Mouse (Mus musculus): ENCODE measurements at regions not wholly inside any gene's neighbourhood (a gene's known extent, or its start where the extent isn't known, plus 50 kb on each side); places are given as distances from the start of the nearest gene placed in this dataset.
A peak's percentile ranks its signal among the peaks of the same experiment; 100 is the strongest.

- ATAC-seq (ENCODE audit: insufficient read depth, low read depth) (no peak), DNase-seq (ENCODE audit: low spot score) (no peak)
- TF ChIP-seq EP300 (IDR thresholded peaks at IDR 0.05; ENCODE audit: low read depth): no peak
- no peak for TF ChIP-seq CTCF (IDR thresholded peaks at IDR 0.05; ENCODE audit: low read depth)
- Histone ChIP-seq H3K4me2 (ENCODE audit: low read depth, low read length) (no peak overlapping the region), H3K4me1 (ENCODE audit: control insufficient read depth, insufficient read depth) (no peaks in the 10 kb centered on the region), H3K4me3 (ENCODE audit: low read depth, low read length) (no peak overlapping the region), H3K27ac (ENCODE audit: low read depth) (no peak overlapping the region), H3K27me3 (ENCODE audit: control insufficient read depth, insufficient read depth, low read length) (no peaks in the 10 kb centered on the region), H3K9ac (replicated peaks; ENCODE audit: low read depth, low read length) (no peak overlapping the region), H3K9me3 (replicated peaks; ENCODE audit: control insufficient read depth, low read length) (no peaks in the 10 kb centered on the region), H3K36me3 (replicated peaks; ENCODE audit: control insufficient read depth, insufficient read depth, low read length) (no peaks in the 10 kb centered on the region)
- WGBS: 34% methylated on average over 3 of the region's 3 CpGs
Measured at GRCm38 (mm10) chr14:64530541-64530940, 426.5 kb downstream of the Prss52 start.

- Histone ChIP-seq H3K36me3 (replicated peaks; ENCODE audit: control insufficient read depth, insufficient read depth, low read length) (no peaks in the 10 kb centered on the region), H3K4me1 (ENCODE audit: control insufficient read depth, insufficient read depth) (no peaks in the 10 kb centered on the region), H3K4me3 (ENCODE audit: low read depth, low read length) (no peak overlapping the region), H3K9me3 (replicated peaks; ENCODE audit: control insufficient read depth, low read length) (no peaks in the 10 kb centered on the region), H3K27me3 (ENCODE audit: control insufficient read depth, insufficient read depth, low read length) (no peaks in the 10 kb centered on the region), H3K9ac (replicated peaks; ENCODE audit: low read depth, low read length) (no peak overlapping the region), H3K4me2 (ENCODE audit: low read depth, low read length) (no peak overlapping the region), H3K27ac (ENCODE audit: low read depth) (no peak overlapping the region)
- 46% methylated on average over 7 of the region's 7 CpGs for WGBS
- TF ChIP-seq CTCF (IDR thresholded peaks at IDR 0.05; ENCODE audit: low read depth) (no peak), EP300 (IDR thresholded peaks at IDR 0.05; ENCODE audit: low read depth) (no peak)
- DNase-seq (ENCODE audit: low spot score) (no peak), ATAC-seq (ENCODE audit: insufficient read depth, low read depth) (no peak)
Measured at GRCm38 (mm10) chr14:64531221-64531949, 427.3 kb downstream of the Prss52 start.

- Histone ChIP-seq H3K27me3 (ENCODE audit: control insufficient read depth, insufficient read depth, low read length) (no peaks in the 10 kb centered on the region), H3K4me3 (ENCODE audit: low read depth, low read length) (no peak overlapping the region), H3K9ac (replicated peaks; ENCODE audit: low read depth, low read length) (no peak overlapping the region), H3K9me3 (replicated peaks; ENCODE audit: control insufficient read depth, low read length) (no peaks in the 10 kb centered on the region), H3K27ac (ENCODE audit: low read depth) (no peak overlapping the region), H3K4me1 (ENCODE audit: control insufficient read depth, insufficient read depth) (no peaks in the 10 kb centered on the region), H3K36me3 (replicated peaks; ENCODE audit: control insufficient read depth, insufficient read depth, low read length) (no peaks in the 10 kb centered on the region), H3K4me2 (ENCODE audit: low read depth, low read length) (no peak overlapping the region)
- 72% methylated on average over 5 of the region's 5 CpGs for WGBS
- TF ChIP-seq CTCF (IDR thresholded peaks at IDR 0.05; ENCODE audit: low read depth) (no peak), EP300 (IDR thresholded peaks at IDR 0.05; ENCODE audit: low read depth) (no peak)
- no peak for ATAC-seq (ENCODE audit: insufficient read depth, low read depth)
- no peak for DNase-seq (ENCODE audit: low spot score)
Measured at GRCm38 (mm10) chr14:64532351-64532750, 428.3 kb downstream of the Prss52 start.

- Histone ChIP-seq H3K4me3 (ENCODE audit: low read depth, low read length) (no peak overlapping the region), H3K27ac (ENCODE audit: low read depth) (no peak overlapping the region), H3K36me3 (replicated peaks; ENCODE audit: control insufficient read depth, insufficient read depth, low read length) (no peaks in the 10 kb centered on the region), H3K4me2 (ENCODE audit: low read depth, low read length) (no peak overlapping the region), H3K4me1 (ENCODE audit: control insufficient read depth, insufficient read depth) (no peaks in the 10 kb centered on the region), H3K9ac (replicated peaks; ENCODE audit: low read depth, low read length) (no peak overlapping the region), H3K9me3 (replicated peaks; ENCODE audit: control insufficient read depth, low read length) (no peaks in the 10 kb centered on the region), H3K27me3 (ENCODE audit: control insufficient read depth, insufficient read depth, low read length) (no peaks in the 10 kb centered on the region)
- no peak for ATAC-seq (ENCODE audit: insufficient read depth, low read depth)
- DNase-seq (ENCODE audit: low spot score): no peak
- 42% methylated on average over 7 of the region's 7 CpGs for WGBS
- TF ChIP-seq EP300 (IDR thresholded peaks at IDR 0.05; ENCODE audit: low read depth): no peak
- no peak for TF ChIP-seq CTCF (IDR thresholded peaks at IDR 0.05; ENCODE audit: low read depth)
Measured at GRCm38 (mm10) chr14:64533591-64534151, 429.6 kb downstream of the Prss52 start.

GRCm38 (mm10) chr14:64534194-64534593, 430.1 kb downstream of the Prss52 start:
- no peaks in the 10 kb centered on the region for H3K36me3 ChIP-seq (replicated peaks; ENCODE audit: control insufficient read depth, insufficient read depth, low read length)
- no peaks in the 10 kb centered on the region for H3K9me3 ChIP-seq (replicated peaks; ENCODE audit: control insufficient read depth, low read length)
- no peak overlapping the region for H3K4me2 ChIP-seq (ENCODE audit: low read depth, low read length)
- WGBS: 35% methylated on average over 4 of the region's 4 CpGs
- H3K4me3 ChIP-seq (ENCODE audit: low read depth, low read length): no peak overlapping the region
- DNase-seq (ENCODE audit: low spot score) (no peak), ATAC-seq (ENCODE audit: insufficient read depth, low read depth) (no peak)
- no peaks in the 10 kb centered on the region for H3K27me3 ChIP-seq (ENCODE audit: control insufficient read depth, insufficient read depth, low read length)
- no peak for TF ChIP-seq EP300 (IDR thresholded peaks at IDR 0.05; ENCODE audit: low read depth)
- no peak for TF ChIP-seq CTCF (IDR thresholded peaks at IDR 0.05; ENCODE audit: low read depth)
- no peak overlapping the region for H3K9ac ChIP-seq (replicated peaks; ENCODE audit: low read depth, low read length)
- no peak overlapping the region for H3K27ac ChIP-seq (ENCODE audit: low read depth)
- no peaks in the 10 kb centered on the region for H3K4me1 ChIP-seq (ENCODE audit: control insufficient read depth, insufficient read depth)

- ATAC-seq (ENCODE audit: insufficient read depth, low read depth): no peak
- peak; percentile 23; the same call in 1 of the 2 replicates for TF ChIP-seq CTCF (IDR thresholded peaks at IDR 0.05; ENCODE audit: low read depth)
- TF ChIP-seq EP300 (IDR thresholded peaks at IDR 0.05; ENCODE audit: low read depth): no peak
- Histone ChIP-seq H3K36me3 (replicated peaks; ENCODE audit: control insufficient read depth, insufficient read depth, low read length) (no peaks in the 10 kb centered on the region), H3K9ac (replicated peaks; ENCODE audit: low read depth, low read length) (no peak overlapping the region), H3K4me2 (ENCODE audit: low read depth, low read length) (no peak overlapping the region), H3K27me3 (ENCODE audit: control insufficient read depth, insufficient read depth, low read length) (no peaks in the 10 kb centered on the region), H3K4me1 (ENCODE audit: control insufficient read depth, insufficient read depth) (no peaks in the 10 kb centered on the region), H3K27ac (ENCODE audit: low read depth) (no peak overlapping the region), H3K9me3 (replicated peaks; ENCODE audit: control insufficient read depth, low read length) (no peaks in the 10 kb centered on the region), H3K4me3 (ENCODE audit: low read depth, low read length) (no peak overlapping the region)
- 64% methylated on average over 2 of the region's 2 CpGs for WGBS
- no peak for DNase-seq (ENCODE audit: low spot score)
Measured at GRCm38 (mm10) chr14:64539436-64539835, 435.4 kb downstream of the Prss52 start.
